Mouse (Mus musculus) cortical plate, adult 2 months (tissue): Measurements from ENCODE around the gene Srek1. TPM values are rescaled to one million over a fixed set of nuclear protein-coding genes. Genes with fewer than 3 reads are reported as not detected.

Source experiments
- H3K27ac ChIP-seq: fragments of 200-500 bp; 2 replicates; pipeline ENCODE4 v1.5.1; 2012; ENCODE audit warnings: low read length, control low read depth, inconsistent platforms; ENCODE audit not compliant: insufficient read depth
- H3K4me1 ChIP-seq: fragments of 200-500 bp; 2 replicates; pipeline ENCODE4 v1.6.1; 2011; ENCODE audit warnings: low read length; ENCODE audit not compliant: control insufficient read depth, insufficient read depth
- H3K4me3 ChIP-seq: fragments of 200-500 bp; 2 replicates; pipeline ENCODE4 v1.5.1; 2011; ENCODE audit warnings: mild to moderate bottlenecking, low read length, control low read depth; ENCODE audit not compliant: insufficient read depth
- CTCF ChIP-seq: fragments of 200-500 bp; IDR thresholded peaks from 2 replicates; pipeline ENCODE4 v1.5.1; 2011; ENCODE audit warnings: mild to moderate bottlenecking, control low read depth, low read length; ENCODE audit not compliant: insufficient read depth; ENCODE audit errors: extremely low read depth
- POLR2A ChIP-seq: fragments of 200-500 bp; IDR thresholded peaks from 2 replicates; pipeline ENCODE4 v1.6.1; 2011; ENCODE audit warnings: mild to moderate bottlenecking, low read length, control low read depth; ENCODE audit not compliant: insufficient read depth; ENCODE audit errors: extremely low read depth
- polyA plus RNA-seq: library from polyadenylated mRNA; depleted of rRNA; stranded (reverse); fragments of >200 nt; gene quantifications from 2 replicates; pipeline ENCODE4 v1.2.3, GENCODE M21; 2012; rRNA removed

Gene Srek1
- polyA plus RNA-seq = 61.4 and 65.0 TPM in 2 replicates

- Histone ChIP-seq H3K4me3 (peak within 1 kb of the TSS; percentile 92), H3K4me1 (peaks cover 4% of the 10 kb centered on the region; the same call in 1 of the 2 replicates), H3K27ac (peak within 1 kb of the TSS; percentile 100)
- TF ChIP-seq POLR2A = peak; percentile 90
- TF ChIP-seq CTCF = no peak
These were observed at the start of gene Srek1 for GRCm38 (mm10) chr13:103774119-103774757. TSS of gene Srek1 (minus strand) at chr13:103774608.

DNA sequence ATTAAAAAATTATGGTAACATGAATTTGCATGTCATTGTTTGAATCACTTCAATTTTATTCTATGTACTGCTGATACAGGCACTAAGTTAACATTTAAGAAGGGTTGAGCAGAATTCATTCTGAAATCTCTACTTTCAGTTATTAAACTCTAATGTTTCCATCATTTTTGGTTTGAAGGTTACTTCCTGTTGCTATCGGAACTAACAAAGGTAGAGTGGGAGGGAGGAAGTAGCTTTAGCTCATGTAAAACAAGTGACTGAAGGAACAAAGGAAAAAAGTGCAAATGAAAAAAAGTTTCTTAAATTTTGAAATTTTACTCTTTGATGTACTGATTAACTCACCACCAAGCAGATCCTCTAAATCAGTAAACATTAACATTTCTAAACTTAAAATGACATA is 47.9 kb upstream of the Srek1 start:
- H3K4me3 ChIP-seq = no peak overlapping the region
- H3K27ac ChIP-seq = no peak overlapping the region
- no peaks in the 10 kb centered on the region for H3K4me1 ChIP-seq
- no peak for TF ChIP-seq CTCF
- no peak for TF ChIP-seq POLR2A

DNA sequence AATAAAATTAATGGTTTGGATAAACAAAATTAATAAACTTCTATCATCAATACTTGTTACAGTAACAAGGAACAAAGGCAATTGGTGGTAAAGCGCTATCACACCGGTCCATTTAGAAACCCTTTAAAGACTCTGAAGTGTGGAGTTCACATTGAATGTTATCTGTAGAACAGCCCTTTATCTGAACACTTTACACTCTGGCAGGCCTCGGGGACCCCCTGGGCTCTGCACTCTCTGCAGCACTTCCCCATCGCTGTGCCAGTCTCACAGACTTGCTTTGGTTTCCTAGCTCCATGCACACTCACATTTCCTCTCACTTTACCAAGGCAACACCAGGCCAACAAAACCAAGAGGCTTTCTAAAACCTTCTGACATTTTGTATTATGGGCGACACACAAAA is 45.0 kb upstream of the Srek1 start:
- TF ChIP-seq POLR2A (no peak), CTCF (no peak)
- no peak overlapping the region for H3K4me3 ChIP-seq
- H3K4me1 ChIP-seq = no peaks in the 10 kb centered on the region
- no peak overlapping the region for H3K27ac ChIP-seq

DNA sequence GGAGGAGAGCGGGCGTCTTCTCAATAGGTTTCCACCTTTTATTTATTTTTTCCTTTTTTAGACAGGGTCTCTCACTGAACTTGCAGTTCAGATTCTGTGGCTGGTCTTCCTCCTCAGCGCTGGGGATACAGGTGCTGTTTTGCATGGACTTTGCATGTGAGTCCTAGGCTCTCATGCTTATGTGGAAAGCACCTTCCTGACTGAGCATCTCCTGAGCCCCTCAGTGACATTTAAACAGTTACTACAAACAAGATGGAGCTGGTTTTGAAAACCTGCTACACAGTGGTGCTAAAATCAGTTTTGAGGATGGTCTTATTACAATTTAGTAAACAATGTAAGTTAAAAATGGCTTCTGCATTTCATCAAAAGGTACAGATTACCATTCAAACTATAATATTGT is 43.5 kb upstream of the Srek1 start:
- Histone ChIP-seq H3K27ac (no peak overlapping the region), H3K4me3 (no peak overlapping the region), H3K4me1 (no peaks in the 10 kb centered on the region)
- TF ChIP-seq POLR2A (no peak), CTCF (no peak)

- Histone ChIP-seq H3K27ac (no peak overlapping the region), H3K4me3 (no peak overlapping the region), H3K4me1 (0 out of 2 replicates have a peak, but pooled peaks cover 1% of the 10 kb centered on the region)
- TF ChIP-seq CTCF (no peak), POLR2A (no peak)
These were observed 33.1 kb upstream of the Srek1 start for GRCm38 (mm10) chr13:103807464-103807863.

GRCm38 (mm10) chr13:103806210-103806851 is 31.9 kb upstream of the Srek1 start:
- TF ChIP-seq POLR2A = no peak
- TF ChIP-seq CTCF = no peak
- 0 out of 2 replicates have a peak, but pooled peaks cover 1% of the 10 kb centered on the region for H3K4me1 ChIP-seq
- no peak overlapping the region for H3K4me3 ChIP-seq
- H3K27ac ChIP-seq = no peak overlapping the region

DNA sequence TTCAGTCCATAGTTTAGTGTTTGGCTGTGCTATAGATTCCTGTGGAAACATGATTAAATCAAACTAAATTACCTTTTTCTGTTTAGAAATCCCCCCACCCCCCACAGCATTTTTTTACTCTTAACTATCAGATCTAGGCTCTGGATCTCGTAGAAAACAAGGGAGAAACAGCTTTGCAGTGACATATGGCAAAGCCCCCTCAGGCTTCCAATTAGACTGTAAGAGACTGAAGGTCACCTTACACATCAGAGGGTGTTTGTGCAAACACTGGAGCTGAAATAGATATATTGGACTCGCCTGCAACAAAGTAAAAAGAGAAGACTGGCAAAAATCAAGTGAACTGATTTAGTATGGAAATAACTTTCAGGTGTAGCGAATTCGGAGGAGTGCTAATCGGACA is 29.3 kb upstream of the Srek1 start:
- no peak overlapping the region for H3K4me3 ChIP-seq
- H3K4me1 ChIP-seq = 0 out of 2 replicates have a peak, but pooled peaks cover 1% of the 10 kb centered on the region
- no peak overlapping the region for H3K27ac ChIP-seq
- TF ChIP-seq POLR2A (no peak), CTCF (no peak)

DNA sequence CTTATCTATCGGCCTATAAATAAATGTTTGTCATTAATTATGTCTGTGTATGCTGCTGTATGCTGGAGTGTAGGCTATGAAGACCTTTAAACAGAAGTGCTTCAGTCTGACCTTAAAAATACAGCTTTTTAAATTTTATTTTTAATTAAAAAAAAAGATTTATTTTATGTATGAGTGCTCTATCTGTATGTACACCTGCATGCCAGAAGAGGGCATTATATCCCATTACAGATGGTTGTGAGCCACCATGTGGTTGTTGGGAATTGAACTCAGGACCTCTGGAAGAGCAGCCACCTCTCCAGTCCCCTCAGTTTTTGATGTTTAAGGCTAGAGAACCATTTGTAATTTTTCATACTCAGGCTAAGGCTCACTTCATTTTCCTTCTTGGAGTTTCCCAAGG is 26.6 kb upstream of the Srek1 start:
- H3K4me1 ChIP-seq = no peaks in the 10 kb centered on the region
- no peak overlapping the region for H3K4me3 ChIP-seq
- no peak for TF ChIP-seq POLR2A
- no peak for TF ChIP-seq CTCF
- no peak overlapping the region for H3K27ac ChIP-seq

DNA sequence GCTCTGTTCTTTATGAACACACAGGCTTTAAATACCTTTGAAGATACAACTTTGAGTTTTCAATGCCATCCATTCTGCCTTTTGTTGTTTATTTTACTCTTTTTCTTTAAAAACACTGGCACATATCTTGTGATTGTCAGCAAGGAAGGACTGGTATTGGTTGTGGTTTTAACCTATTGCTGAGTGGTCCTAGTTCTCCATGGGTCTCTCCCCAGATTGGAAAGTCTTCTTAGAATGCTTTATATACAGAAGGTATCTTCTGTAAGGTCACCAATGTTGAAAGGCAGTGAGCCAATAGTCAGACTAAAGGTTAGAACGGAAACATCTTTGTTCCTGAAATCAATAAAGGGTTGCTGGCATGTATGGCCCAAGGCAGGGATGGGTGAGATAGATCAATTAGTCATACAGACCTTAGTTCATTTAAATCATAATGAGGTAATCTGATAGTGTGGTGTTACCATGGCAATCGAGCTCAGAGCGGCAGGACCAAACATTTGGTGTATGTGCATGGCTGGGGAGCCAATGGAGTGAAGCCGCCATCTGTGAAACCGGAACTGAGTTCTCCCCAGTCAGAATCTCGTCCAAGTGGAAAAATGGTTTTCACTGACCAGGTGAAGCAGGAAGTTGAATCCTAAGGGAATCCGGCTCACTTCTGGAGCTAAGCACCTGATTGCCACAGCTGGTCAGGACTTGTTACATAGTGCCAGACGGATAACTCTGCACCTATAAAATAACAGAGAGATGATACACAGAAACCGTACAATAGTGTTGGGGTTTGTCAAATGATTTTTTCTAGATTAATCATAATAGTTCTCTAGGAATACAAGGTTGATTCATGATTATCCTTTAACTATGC is 20.5 kb upstream of the Srek1 start:
- H3K27ac ChIP-seq = no peak overlapping the region
- no peak for TF ChIP-seq POLR2A
- no peak for TF ChIP-seq CTCF
- H3K4me1 ChIP-seq = no peaks in the 10 kb centered on the region
- H3K4me3 ChIP-seq = no peak overlapping the region
